Mouse (Mus musculus): ENCODE measurements around the gene Rag1. TPM values are rescaled to one million over a fixed set of nuclear protein-coding genes. Genes with fewer than 3 reads are reported as not detected.

The Rag1 gene
- polyA plus RNA-seq, 1 experiment: 0.06 TPM

DNA sequence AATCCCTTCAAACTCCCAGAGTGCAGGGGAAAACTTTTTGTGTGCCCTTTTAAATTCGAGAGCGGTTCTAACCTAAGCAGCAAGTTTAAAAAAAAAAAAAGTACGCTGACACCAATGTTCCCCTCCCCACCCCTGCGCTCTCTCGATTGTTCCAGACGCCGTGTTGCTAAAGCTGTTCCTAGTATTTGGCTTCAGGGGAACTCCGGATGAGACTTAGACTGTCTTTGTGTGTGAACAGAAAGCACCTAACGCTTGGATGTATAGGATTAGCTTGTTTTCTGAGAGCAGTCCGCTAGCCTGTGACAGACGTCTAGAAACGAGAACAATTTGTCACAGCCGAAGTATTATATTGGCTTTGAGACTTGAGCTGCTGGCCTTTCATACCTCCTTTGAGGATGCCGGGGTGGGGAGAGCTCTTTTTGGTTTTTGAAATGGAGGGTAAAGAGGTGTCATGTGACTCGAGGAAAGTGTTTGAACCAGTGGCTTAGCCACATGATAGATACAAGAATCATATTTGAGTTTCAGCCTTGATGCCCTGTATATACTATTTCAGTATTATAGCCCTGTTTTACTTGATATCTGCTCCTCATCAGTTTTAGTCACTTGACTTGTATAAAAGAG lies 30.0 kb upstream of the Rag1 start:
- TF ChIP-seq POLR2A (IDR thresholded peaks at IDR 0.05; ENCODE audit: low read depth, low read length) (no peak), CTCF (IDR thresholded peaks at IDR 0.05; ENCODE audit: extremely low read depth, insufficient read depth, insufficient read length, insufficient replicate concordance) (no peak)
- 2% methylated on average over 15 of the region's 15 CpGs for WGBS

DNA sequence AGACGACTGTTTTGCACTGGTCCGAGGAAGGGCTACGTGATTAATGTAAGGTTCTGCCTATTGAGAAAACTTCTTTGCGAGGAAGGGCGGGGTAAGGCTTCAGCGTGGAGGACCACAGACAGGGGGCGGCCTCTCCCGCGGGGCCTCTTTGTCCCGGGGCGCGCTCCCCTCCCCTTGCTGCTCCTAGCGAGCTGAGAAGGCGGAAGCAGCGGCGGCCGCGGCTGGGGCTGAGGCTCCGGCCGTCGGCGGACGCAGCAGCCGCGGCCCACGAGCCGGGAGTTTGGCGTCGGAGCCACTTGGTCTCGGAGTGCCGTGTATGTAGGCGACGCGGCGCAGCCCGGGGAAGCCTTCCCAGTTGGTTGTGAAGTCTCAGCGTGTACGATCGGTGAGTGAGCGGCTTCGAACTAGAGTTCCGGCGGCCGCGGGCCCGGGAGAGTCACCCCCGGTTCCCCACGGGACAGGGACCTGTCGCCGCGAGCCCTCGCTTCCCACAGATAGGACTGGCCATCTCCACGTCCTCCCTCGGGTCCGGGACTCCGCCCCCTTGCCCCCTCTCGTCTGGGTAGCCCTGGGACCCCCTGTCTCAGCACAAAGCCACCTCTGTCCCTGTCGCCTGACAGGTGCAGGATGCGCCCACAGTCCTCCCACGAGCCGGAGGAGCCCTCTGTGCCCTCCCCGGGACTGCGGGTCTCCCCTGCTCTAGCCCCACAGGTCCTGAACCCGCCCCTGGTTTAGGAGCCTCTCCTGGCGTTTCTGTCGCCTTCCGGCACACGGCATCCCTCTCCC lies 29.1 kb upstream of the Rag1 start, which contains the start of gene Traf6:
Gene Traf6 (plus strand): TSS at position 194 of the 786 bp plus-strand sequence.
- WGBS: under 1% methylated on average over 66 of the region's 68 CpGs
- Histone ChIP-seq H3K36me3 (ENCODE audit: control insufficient read depth, insufficient read depth, low read length) (no peaks in the 10 kb centered on the region; the same call in 1 of the 2 replicates), H3K27me3 (ENCODE audit: control insufficient read depth, insufficient read depth, low read length) (no peaks in the 10 kb centered on the region), H3K4me3 (ENCODE audit: extremely low read depth, insufficient read depth, insufficient read length) (peak within 1 kb of the TSS; percentile 98), H3K27ac (ENCODE audit: insufficient read depth, low read length) (peak within 1 kb of the TSS; percentile 73), H3K4me1 (ENCODE audit: control insufficient read depth, insufficient read depth, insufficient read length) (no peaks in the 10 kb centered on the region; the same call in 1 of the 2 replicates)
- DNase-seq (ENCODE audit: low read depth in 1 of 2, low spot score in 2 of 2): peak; percentile 61 to 88
- TF ChIP-seq POLR2A (IDR thresholded peaks at IDR 0.05; ENCODE audit: low read depth, low read length): peak; percentile 61
- peak; percentile 80 for TF ChIP-seq CTCF (IDR thresholded peaks at IDR 0.05; ENCODE audit: extremely low read depth, insufficient read depth, insufficient read length, insufficient replicate concordance)

More for the DNA sequence above, 30.0 kb upstream of the Rag1 start:
- Histone ChIP-seq H3K27me3 (ENCODE audit: control insufficient read depth, insufficient read depth, low read length) (no peaks in the 10 kb centered on the region), H3K27ac (ENCODE audit: insufficient read depth, low read length) (no peak overlapping the region), H3K36me3 (ENCODE audit: control insufficient read depth, insufficient read depth, low read length) (no peaks in the 10 kb centered on the region; the same call in 1 of the 2 replicates), H3K4me3 (ENCODE audit: extremely low read depth, insufficient read depth, insufficient read length) (peak overlapping the region; percentile 98), H3K4me1 (ENCODE audit: control insufficient read depth, insufficient read depth, insufficient read length) (no peaks in the 10 kb centered on the region; the same call in 1 of the 2 replicates)
- no peak for DNase-seq (ENCODE audit: low read depth in 1 of 2, low spot score in 2 of 2)

DNA sequence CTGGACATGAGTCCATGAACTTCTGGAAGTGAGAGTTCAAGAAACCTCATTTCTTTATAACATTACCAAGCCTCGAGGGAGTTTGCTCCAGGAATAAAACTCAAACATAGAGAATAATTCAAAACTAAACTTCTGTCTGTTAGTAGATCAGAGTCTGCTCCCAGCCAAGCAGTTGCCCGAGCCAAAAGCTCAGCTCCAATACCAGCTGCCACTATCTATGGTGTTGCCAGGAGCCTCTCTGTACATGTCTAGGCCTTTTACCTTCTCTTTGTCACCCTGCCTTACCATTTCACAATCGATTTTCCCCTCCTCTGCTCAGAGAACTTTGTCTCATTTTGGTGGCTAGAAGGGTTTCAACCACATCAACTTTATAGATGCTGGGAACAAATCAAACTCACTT lies 24.2 kb upstream of the Rag1 start:
- Histone ChIP-seq H3K4me1 (ENCODE audit: control insufficient read depth, insufficient read depth, insufficient read length) (no peaks in the 10 kb centered on the region), H3K36me3 (ENCODE audit: control insufficient read depth, insufficient read depth, low read length) (no peaks in the 10 kb centered on the region), H3K27ac (ENCODE audit: insufficient read depth, low read length) (no peak overlapping the region), H3K27me3 (ENCODE audit: control insufficient read depth, insufficient read depth, low read length) (no peaks in the 10 kb centered on the region), H3K4me3 (ENCODE audit: extremely low read depth, insufficient read depth, insufficient read length) (no peak overlapping the region)
- WGBS: 70% methylated on average over 3 of the region's 3 CpGs
- no peak for DNase-seq (ENCODE audit: low read depth in 1 of 2, low spot score in 2 of 2)
- TF ChIP-seq CTCF (IDR thresholded peaks at IDR 0.05; ENCODE audit: extremely low read depth, insufficient read depth, insufficient read length, insufficient replicate concordance) (no peak), POLR2A (IDR thresholded peaks at IDR 0.05; ENCODE audit: low read depth, low read length) (no peak)

DNA sequence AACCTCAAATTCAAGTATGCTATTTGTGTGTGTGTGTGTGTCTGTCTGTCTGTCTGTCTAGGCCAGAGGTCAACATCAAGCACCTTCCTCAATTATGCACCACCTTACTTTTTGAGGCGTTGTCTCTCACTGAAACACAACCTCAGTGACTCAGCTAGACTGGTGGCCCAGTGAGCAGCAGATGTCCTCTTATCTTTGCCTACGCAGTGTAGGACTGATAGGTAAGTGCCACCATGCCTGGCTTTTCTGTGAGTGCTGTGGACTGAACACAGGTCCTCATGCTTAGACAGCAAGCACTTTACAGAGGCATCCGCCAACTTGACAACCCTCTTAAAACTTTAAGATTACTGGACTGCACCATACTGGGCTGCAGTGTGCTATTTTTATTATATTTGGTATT lies 19.4 kb upstream of the Rag1 start:
- Histone ChIP-seq H3K4me1 (ENCODE audit: control insufficient read depth, insufficient read depth, insufficient read length) (no peaks in the 10 kb centered on the region; the same call in 1 of the 2 replicates), H3K36me3 (ENCODE audit: control insufficient read depth, insufficient read depth, low read length) (no peaks in the 10 kb centered on the region), H3K4me3 (ENCODE audit: extremely low read depth, insufficient read depth, insufficient read length) (no peak overlapping the region), H3K27me3 (ENCODE audit: control insufficient read depth, insufficient read depth, low read length) (no peaks in the 10 kb centered on the region), H3K27ac (ENCODE audit: insufficient read depth, low read length) (no peak overlapping the region)
- TF ChIP-seq POLR2A (IDR thresholded peaks at IDR 0.05; ENCODE audit: low read depth, low read length) (no peak), CTCF (IDR thresholded peaks at IDR 0.05; ENCODE audit: extremely low read depth, insufficient read depth, insufficient read length, insufficient replicate concordance) (no peak)
- 85% methylated on average over 3 of the region's 3 CpGs for WGBS
- no peak for DNase-seq (ENCODE audit: low read depth in 1 of 2, low spot score in 2 of 2)

DNA sequence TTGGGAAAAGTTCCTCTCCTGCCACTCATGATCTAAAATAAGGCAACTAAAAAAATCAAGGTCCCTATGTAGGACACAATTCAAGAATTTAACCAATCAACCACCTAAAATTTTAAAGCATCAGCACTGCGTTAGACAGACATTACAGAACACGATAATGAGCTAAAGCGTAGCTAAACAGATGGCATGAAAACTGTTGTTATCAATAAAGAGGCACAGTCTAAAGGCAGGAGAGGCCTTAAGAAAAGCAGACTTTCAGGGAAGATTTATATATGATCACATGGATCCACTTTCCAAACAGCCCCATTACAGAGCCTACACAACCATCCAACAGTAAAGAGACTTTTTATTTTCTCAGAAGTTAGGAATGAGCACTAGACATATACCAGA lies 16.4 kb upstream of the Rag1 start:
- H3K4me3 ChIP-seq (ENCODE audit: extremely low read depth, insufficient read depth, insufficient read length): no peak overlapping the region
- no peaks in the 10 kb centered on the region for H3K36me3 ChIP-seq (ENCODE audit: control insufficient read depth, insufficient read depth, low read length)
- H3K4me1 ChIP-seq (ENCODE audit: control insufficient read depth, insufficient read depth, insufficient read length): no peaks in the 10 kb centered on the region; the same call in 1 of the 2 replicates
- TF ChIP-seq CTCF (IDR thresholded peaks at IDR 0.05; ENCODE audit: extremely low read depth, insufficient read depth, insufficient read length, insufficient replicate concordance) (no peak), POLR2A (IDR thresholded peaks at IDR 0.05; ENCODE audit: low read depth, low read length) (no peak)
- WGBS: 91% methylated on average over 3 of the region's 3 CpGs
- no peak overlapping the region for H3K27ac ChIP-seq (ENCODE audit: insufficient read depth, low read length)
- DNase-seq (ENCODE audit: low read depth in 1 of 2, low spot score in 2 of 2): no peak
- H3K27me3 ChIP-seq (ENCODE audit: control insufficient read depth, insufficient read depth, low read length): no peaks in the 10 kb centered on the region

DNA sequence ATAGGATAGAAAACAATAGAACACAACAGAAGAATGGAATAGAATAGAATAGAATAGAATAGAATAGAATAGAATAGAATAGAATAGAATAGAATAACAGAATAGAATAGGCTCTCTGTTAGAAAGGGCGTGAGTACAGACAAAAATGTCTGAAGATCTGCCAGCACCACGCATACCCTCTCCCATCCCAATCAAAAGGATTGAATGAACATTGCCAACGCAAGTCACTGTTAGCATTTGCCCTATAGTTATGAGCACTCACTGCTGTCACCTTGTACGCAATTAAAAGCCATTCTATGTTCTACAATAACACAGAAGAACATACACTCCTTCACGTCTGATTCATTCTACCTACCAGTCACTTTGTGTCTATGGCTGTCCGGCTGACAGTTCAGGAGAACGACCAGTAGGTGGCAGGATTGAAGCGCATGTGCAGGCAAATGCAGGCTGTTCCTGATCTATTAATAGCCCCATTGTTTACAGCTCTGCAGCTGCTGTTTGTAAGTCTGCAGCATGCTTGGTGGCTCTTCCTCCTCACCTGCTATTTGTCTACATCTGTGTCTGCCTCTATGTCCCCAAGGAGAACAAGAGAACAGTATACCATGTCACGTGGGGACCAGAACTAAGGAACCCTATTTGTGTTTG lies 15.9 kb upstream of the Rag1 start:
- 28% methylated on average over 9 of the region's 9 CpGs for WGBS
- no peak overlapping the region for H3K4me3 ChIP-seq (ENCODE audit: extremely low read depth, insufficient read depth, insufficient read length)
- no peak for TF ChIP-seq POLR2A (IDR thresholded peaks at IDR 0.05; ENCODE audit: low read depth, low read length)
- peak; percentile 80; the same call in 1 of the 2 replicates for TF ChIP-seq CTCF (IDR thresholded peaks at IDR 0.05; ENCODE audit: extremely low read depth, insufficient read depth, insufficient read length, insufficient replicate concordance)
- H3K36me3 ChIP-seq (ENCODE audit: control insufficient read depth, insufficient read depth, low read length): no peaks in the 10 kb centered on the region
- no peak overlapping the region for H3K27ac ChIP-seq (ENCODE audit: insufficient read depth, low read length)
- H3K4me1 ChIP-seq (ENCODE audit: control insufficient read depth, insufficient read depth, insufficient read length): no peaks in the 10 kb centered on the region; the same call in 1 of the 2 replicates
- DNase-seq (ENCODE audit: low read depth in 1 of 2, low spot score in 2 of 2): peak; percentile 28 to 67
- no peaks in the 10 kb centered on the region for H3K27me3 ChIP-seq (ENCODE audit: control insufficient read depth, insufficient read depth, low read length)

Data from spleen, adult 2 months (tissue).